Mouse (Mus musculus) bone marrow, adult 2 months (tissue): ENCODE measurements around the gene Skida1.

Experiments
- CTCF ChIP-seq: fragments of 200-500 bp; IDR thresholded peaks from 2 replicates; pipeline ENCODE4 v1.5.1; 2011; ENCODE audit warnings: low read length, control low read depth; ENCODE audit not compliant: control insufficient read depth, insufficient read depth
- POLR2A ChIP-seq: fragments of 200-500 bp; IDR thresholded peaks from 2 replicates; pipeline ENCODE4 v1.6.1; 2011; ENCODE audit warnings: low read depth, mild to moderate bottlenecking, control low read depth, low read length, borderline replicate concordance; ENCODE audit not compliant: control insufficient read depth

- no peak for TF ChIP-seq POLR2A
- no peak for TF ChIP-seq CTCF
These were observed 26.0 kb downstream of the Skida1 start for GRCm38 (mm10) chr2:18022886-18023285.
